Comparison of ENCODE assay signal across 10 mouse cellular contexts in the genomic region with DNA sequence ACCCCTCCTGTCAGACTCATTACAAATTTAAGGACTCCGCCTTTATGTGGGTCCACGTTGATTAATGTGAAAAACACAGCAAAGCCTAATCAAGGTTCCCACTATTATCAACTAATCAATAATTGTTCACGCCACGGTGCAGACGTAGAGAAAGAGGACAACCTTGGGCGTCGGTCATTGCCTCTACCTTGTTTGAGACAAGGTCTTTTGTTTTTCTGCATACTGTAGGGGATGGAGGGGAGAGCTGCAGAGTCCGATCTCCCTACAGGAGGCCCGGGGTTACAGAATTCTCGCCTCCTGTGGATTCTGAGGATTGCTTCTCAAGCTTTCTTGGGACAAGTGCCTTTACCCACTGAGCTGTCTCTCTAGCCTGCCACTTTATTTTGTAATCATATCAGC. TPM values are rescaled to one million over a fixed set of nuclear protein-coding genes. Genes with fewer than 3 reads are reported as not detected.
DNase-seq lines count a peak whose midpoint lies in the region; ATAC-seq and TF ChIP-seq lines count a peak whose summit lies in the region.
"Had no signal": no experiment of that assay in that cellular context is flagged by ENCODE, and none has a peak within 500 bp of the region (broad histone marks: within the 10 kb centered on the region; RNA-seq: fewer than 3 reads in every experiment).

No protein-coding gene starts in this region.

- no peak for TF ChIP-seq CTCF in gastrocnemius, adult 2 months (IDR thresholded peaks at IDR 0.05)

- no peaks in the 10 kb centered on the region for H3K27me3 ChIP-seq in embryonic facial prominence, embryonic 13.5 days
- no peaks in the 10 kb centered on the region for H3K27me3 ChIP-seq in limb, embryonic 10.5 days (ENCODE audit: low read depth, poor library complexity, severe bottlenecking)
- H3K27me3 ChIP-seq in neural tube, embryonic 15.5 days (replicated peaks), result no peaks in the 10 kb centered on the region
- H3K27me3 ChIP-seq: Patski had no signal

- H3K4me2 ChIP-seq in embryonic facial prominence, embryonic 13.5 days, result peak overlapping the region; percentile 64
- peak overlapping the region; percentile 57 for H3K4me2 ChIP-seq in neural tube, embryonic 15.5 days

- H3K4me1 ChIP-seq in embryonic facial prominence, embryonic 13.5 days, result peaks cover 11% of the 10 kb centered on the region
- peaks cover 13% of the 10 kb centered on the region for H3K4me1 ChIP-seq in limb, embryonic 10.5 days
- H3K4me1 ChIP-seq in neural tube, embryonic 15.5 days, result peaks cover 19% of the 10 kb centered on the region

- peak overlapping the region; percentile 98 for H3K4me3 ChIP-seq in gastrocnemius, adult 2 months
- peak overlapping the region; percentile 88 for H3K4me3 ChIP-seq in embryonic facial prominence, embryonic 13.5 days
- peak overlapping the region; percentile 87 for H3K4me3 ChIP-seq in limb, embryonic 10.5 days
- peak overlapping the region; percentile 94 for H3K4me3 ChIP-seq in neural tube, embryonic 15.5 days (replicated peaks)

- WGBS in embryonic facial prominence, embryonic 13.5 days, result 3% methylated on average over 10 of the region's 10 CpGs
- WGBS in limb, embryonic 10.5 days, result 6% methylated on average over 10 of the region's 10 CpGs
- WGBS in neural tube, embryonic 15.5 days, result 3% methylated on average over 10 of the region's 10 CpGs

- ATAC-seq in embryonic facial prominence, embryonic 13.5 days (ENCODE audit: insufficient number of reproducible peaks, insufficient read depth, low FRiP score, low TSS enrichment, low read depth), result no peak
- ATAC-seq in neural tube, embryonic 15.5 days (ENCODE audit: low FRiP score), result peak; percentile 37

- H3K9ac ChIP-seq in embryonic facial prominence, embryonic 13.5 days, result peak overlapping the region; percentile 82
- peak overlapping the region; percentile 77 for H3K9ac ChIP-seq in neural tube, embryonic 15.5 days (replicated peaks)

- H3K9me3 ChIP-seq in embryonic facial prominence, embryonic 13.5 days, result no peaks in the 10 kb centered on the region
- no peaks in the 10 kb centered on the region for H3K9me3 ChIP-seq in limb, embryonic 10.5 days (replicated peaks)
- H3K9me3 ChIP-seq in neural tube, embryonic 15.5 days (replicated peaks), result no peaks in the 10 kb centered on the region

- peaks cover 5% of the 10 kb centered on the region; the same call in 1 of the 2 replicates for H3K36me3 ChIP-seq in embryonic facial prominence, embryonic 13.5 days
- H3K36me3 ChIP-seq in limb, embryonic 10.5 days, result peaks cover 11% of the 10 kb centered on the region
- H3K36me3 ChIP-seq in neural tube, embryonic 15.5 days, result no peaks in the 10 kb centered on the region

- intact Hi-C loops in gastrocnemius, adult 2 months (cut with DNase I), result loop anchor here (2.0 to 10.0 kb wide), 4 partner anchors 103 to 331 kb away; a partner anchor contains a TSS

- DNase-seq in gastrocnemius, adult 2 months, result no peak
- DNase-seq in gastrocnemius, adult 18-20 months (ENCODE audit: low spot score), result no peak
- peak; percentile 9 for DNase-seq in 3T3-L1 (ENCODE audit: low read depth, low spot score)
- DNase-seq in limb, embryonic 10.5 days (ENCODE audit: low spot score), result no peak
- no peak for DNase-seq in urinary bladder, postnatal 10 days (ENCODE audit: low spot score)
- DNase-seq in urinary bladder, postnatal 36 days (ENCODE audit: low spot score in 2 of 2), result no peak

- peak overlapping the region; percentile 87 for H3K27ac ChIP-seq in gastrocnemius, adult 2 months
- H3K27ac ChIP-seq in embryonic facial prominence, embryonic 13.5 days, result peak overlapping the region; percentile 78; the same call in 1 of the 2 replicates
- H3K27ac ChIP-seq in limb, embryonic 10.5 days, result peak overlapping the region; percentile 92
- peak overlapping the region; percentile 92 for H3K27ac ChIP-seq in neural tube, embryonic 15.5 days (replicated peaks)

RNA-seq across cellular contexts. Expression of a gene that starts 0.7 kb away (rescaled TPM):
- total RNA-seq in gastrocnemius, adult 2 months (2021), result 1 to 10 TPM; 2.1 TPM
- 1 to 10 TPM; 3.2 to 4.6 TPM for total RNA-seq in gastrocnemius, adult 18-20 months (2021)
- polyA plus RNA-seq in embryonic facial prominence, embryonic 13.5 days (2015; fragmentation: Nextera tagmentation; extraction: Ambion mirVana), result 40.3 and 51.6 TPM in 2 replicates
- 29.8 and 36.4 TPM in 2 replicates for polyA plus RNA-seq in limb, embryonic 10.5 days (2016; fragmentation: Nextera tagmentation; extraction: Ambion mirVana)
- polyA plus RNA-seq in neural tube, embryonic 15.5 days (2015; fragmentation: Nextera tagmentation; extraction: Ambion mirVana), result 45.9 and 52.5 TPM in 2 replicates

RNA-seq across cellular contexts. Expression of a gene that starts 6.9 kb away (rescaled TPM):
- not detected for total RNA-seq in gastrocnemius, adult 2 months (2021)
- total RNA-seq in gastrocnemius, adult 18-20 months (2021), result not detected
- not detected in 2 replicates for polyA plus RNA-seq in embryonic facial prominence, embryonic 13.5 days (2015; fragmentation: Nextera tagmentation; extraction: Ambion mirVana)
- polyA plus RNA-seq in limb, embryonic 10.5 days (2016; fragmentation: Nextera tagmentation; extraction: Ambion mirVana), result not detected in 2 replicates
- not detected in 2 replicates for polyA plus RNA-seq in neural tube, embryonic 15.5 days (2015; fragmentation: Nextera tagmentation; extraction: Ambion mirVana)
- total RNA-seq: layer of hippocampus, postnatal 10 days had no signal
